Mouse (Mus musculus) embryonic stem cell, embryonic (primary cell): ENCODE data around the gene Cldn9.

Experiments
- CTCF ChIA-PET, 4 experiments: fragments of 300-600 bp in 2 of 4; fragments of 350-600 bp in 2 of 4; sonication (Branson Sonifier 250); formaldehyde crosslinking; loops; one replicate each; lab custom pipeline; 2022; ENCODE audit warnings: inconsistent platforms in 2 of 4; lab: Charles Lee
- POLR2A ChIA-PET, 4 experiments: fragments of 300-600 bp in 2 of 4; fragments of 350-600 bp in 2 of 4; sonication (Branson Sonifier 250); formaldehyde crosslinking; loops; one replicate each; lab custom pipeline; 2022; ENCODE audit warnings: antibody characterized with exemption in 4 of 4, inconsistent platforms in 1 of 4; lab: Charles Lee

Cldn9 gene

GRCm38 (mm10) chr17:23673424-23674073 is 10.3 kb downstream of the Cldn9 start, which contains the start of the genes Hcfc1r1 and Thoc6:
Gene Hcfc1r1 (plus strand): TSS chr17:23673596.
Gene Thoc6 (minus strand): TSS chr17:23673882.
- CTCF ChIA-PET: interaction anchor here in 1 of 4 experiments (1.2 to 3.1 kb wide), 3 partner anchors 9 to 73 kb away, joined by 3 to 12 read pairs (median 5); partner anchors contain the start of gene Bicdl2

DNA sequence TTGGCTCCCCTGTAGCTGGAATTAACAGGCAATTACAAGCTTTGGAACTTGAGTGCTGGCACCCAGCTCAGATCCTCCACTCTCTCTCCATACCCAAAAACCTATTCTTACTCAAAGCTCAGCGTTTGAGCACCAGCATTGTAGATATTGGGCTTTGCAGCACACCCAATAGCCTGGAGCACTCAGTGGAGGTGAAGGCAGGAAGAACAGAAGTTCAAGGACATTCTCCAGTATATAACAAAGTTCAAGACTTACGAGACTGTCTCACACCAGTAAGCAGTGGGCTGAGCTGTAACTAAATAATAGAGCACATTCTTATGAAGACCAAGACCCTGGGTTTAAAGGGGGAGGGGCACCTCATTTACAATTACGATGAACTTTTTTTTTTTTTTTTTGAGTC is 11.1 kb downstream of the Cldn9 start:
- POLR2A ChIA-PET: interaction anchor here in 1 of 4 experiments (0.7 to 1.1 kb wide), 5 partner anchors 12 to 80 kb away, joined by 3 to 4 read pairs (median 3); partner anchors contain the start of gene Pkmyt1
- CTCF ChIA-PET: interaction anchor here in 2 of 4 experiments (0.8 to 1.1 kb wide), 2 partner anchors 43 kb away, joined by 3 to 4 read pairs; no protein-coding TSS in a partner anchor

More at GRCm38 (mm10) chr17:23673424-23674073, 10.3 kb downstream of the Cldn9 start, which contains the start of the genes Hcfc1r1 and Thoc6:
- POLR2A ChIA-PET: interaction anchor here in 2 of 4 experiments (0.6 to 2.5 kb wide), 11 partner anchors 11 to 480 kb away, joined by 3 to 11 read pairs (median 3); partner anchors contain the start of genes Mmp25 (in 1 of the 2), Zfp213 (in 1 of the 2) and Zfp40 (in 1 of the 2)

GRCm38 (mm10) chr17:23671519-23671918 is 12.3 kb downstream of the Cldn9 start:
- ChIA-PET POLR2A (interaction anchor here in 1 of 4 experiments (0.8 kb wide), 1 partner anchor 9 kb away, joined by 8 read pairs; no protein-coding TSS in a partner anchor), CTCF (interaction anchor here in 2 of 4 experiments (1.1 to 1.5 kb wide), 3 partner anchors 34 to 77 kb away, joined by 3 to 6 read pairs (median 3); no protein-coding TSS in a partner anchor)

DNA sequence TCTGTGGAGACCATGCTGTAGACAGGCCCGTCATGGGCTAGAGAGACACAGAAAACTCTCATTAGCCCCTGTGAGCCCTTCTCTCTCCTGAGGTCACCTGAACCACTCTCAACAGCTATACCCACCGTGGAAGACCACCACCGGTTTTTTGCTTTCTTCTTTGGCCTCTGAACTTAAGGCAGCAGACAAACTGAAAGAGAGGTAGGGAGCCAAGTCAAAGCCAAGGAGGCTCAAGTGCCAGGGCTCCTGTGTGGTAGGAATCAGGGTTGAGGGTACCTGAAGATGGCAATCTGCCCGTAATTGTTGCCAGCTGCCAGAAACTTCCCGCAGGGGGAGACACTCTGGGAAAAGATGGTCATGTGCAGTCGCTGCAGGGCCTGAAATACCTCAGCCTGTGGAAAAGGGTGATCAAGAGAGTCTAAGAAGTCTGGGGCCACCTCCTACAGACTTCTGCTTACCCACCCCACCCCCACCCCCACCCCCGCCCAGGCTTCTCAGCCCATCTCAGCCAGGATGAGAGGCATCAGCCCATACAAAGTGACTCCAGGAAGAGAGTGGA is 13.2 kb downstream of the Cldn9 start:
- ChIA-PET CTCF (interaction anchor here (0.5 to 4.6 kb wide), 15 partner anchors 10 to 336 kb away, joined by 3 to 25 read pairs (median 3); partner anchors contain the start of genes Bicdl2 (in 2 of the 4), Elob (in 1 of the 4) and Mmp25 (in 1 of the 4)), POLR2A (interaction anchor here in 3 of 4 experiments (0.6 to 2.0 kb wide), 14 partner anchors 10 to 132 kb away, joined by 3 to 7 read pairs (median 3); partner anchors contain the start of genes Paqr4 (in 1 of the 3), Pkmyt1 (in 1 of the 3) and Zscan10 (in 1 of the 3))

DNA sequence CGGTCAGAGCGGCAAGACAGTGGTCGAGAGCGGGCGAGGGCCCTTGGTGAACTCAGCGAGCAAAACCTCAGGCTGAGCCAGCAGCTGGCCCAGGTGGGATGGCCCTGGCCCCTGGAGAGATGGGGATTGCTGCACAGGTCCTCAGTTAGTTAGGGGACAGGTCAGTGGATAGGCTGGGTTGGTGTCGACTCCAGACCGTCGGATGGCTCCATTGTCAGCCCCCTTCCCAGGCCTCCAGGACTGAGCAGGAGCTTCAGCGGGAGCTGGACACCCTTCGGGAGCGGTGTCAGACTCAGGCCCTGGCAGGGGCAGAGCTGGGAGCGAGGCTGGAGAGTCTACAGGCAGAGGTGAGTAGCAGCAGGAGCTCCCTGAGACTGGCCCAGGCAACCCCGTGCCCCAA is 18.3 kb downstream of the Cldn9 start:
- POLR2A ChIA-PET: interaction anchor here in 3 of 4 experiments (0.5 to 3.1 kb wide), 20 partner anchors 9 to 472 kb away, joined by 3 to 17 read pairs (median 3); partner anchors contain the start of gene Pkmyt1 (in 1 of the 3)
- CTCF ChIA-PET: interaction anchor here (0.7 to 4.5 kb wide), 14 partner anchors 10 to 178 kb away, joined by 3 to 47 read pairs (median 4); partner anchors contain the start of genes Kremen2 (in 1 of the 4), Prss32 (in 1 of the 4) and Prss41 (in 1 of the 4)

GRCm38 (mm10) chr17:23664556-23665021 is 19.2 kb downstream of the Cldn9 start:
- ChIA-PET CTCF (interaction anchor here (0.5 to 4.5 kb wide), 54 partner anchors 10 to 1385 kb away, joined by 3 to 47 read pairs (median 4); partner anchors contain the start of genes Prss32 (in 2 of the 4), Cldn6 (in 1 of the 4), Cldn9 (in 1 of the 4) and Pkmyt1 (in 1 of the 4)), POLR2A (interaction anchor here in 3 of 4 experiments (0.5 to 2.1 kb wide), 22 partner anchors 10 to 822 kb away, joined by 3 to 7 read pairs (median 3); partner anchors contain the start of gene Zfp213 (in 1 of the 3))

- ChIA-PET CTCF (interaction anchor here (0.6 to 3.2 kb wide), 37 partner anchors 8 to 299 kb away, joined by 3 to 17 read pairs (median 4); partner anchors contain the start of genes Prss32 (in 2 of the 4), Kremen2 (in 1 of the 4), Mmp25 (in 1 of the 4) and Prss41 (in 1 of the 4)), POLR2A (interaction anchor here in 2 of 4 experiments (0.8 to 1.5 kb wide), 7 partner anchors 8 to 171 kb away, joined by 3 to 8 read pairs (median 3); partner anchors contain the start of gene Thoc6 (in 1 of the 2))
Measured at GRCm38 (mm10) chr17:23661526-23661925, 22.3 kb downstream of the Cldn9 start.

DNA sequence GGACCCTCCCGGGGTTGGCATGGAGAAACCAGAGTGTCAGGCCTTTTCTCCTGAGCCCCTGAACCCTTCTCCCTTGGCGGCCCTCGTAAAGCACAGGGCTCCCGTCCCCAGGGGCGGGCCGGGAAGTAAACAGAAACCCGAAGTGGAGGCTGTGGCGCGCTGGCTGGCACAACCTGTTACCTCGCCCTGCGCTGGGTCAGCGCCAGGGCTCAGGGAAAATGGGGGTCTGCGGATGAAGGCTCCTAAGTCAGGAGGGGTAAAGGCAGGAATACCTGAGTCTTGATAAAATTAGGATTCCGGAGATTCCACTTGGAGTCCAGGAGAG is 23.0 kb downstream of the Cldn9 start:
- CTCF ChIA-PET: interaction anchor here (0.6 to 3.2 kb wide), 37 partner anchors 9 to 300 kb away, joined by 3 to 17 read pairs (median 5); partner anchors contain the start of genes Prss32 (in 2 of the 4), Hcfc1r1 (in 1 of the 4), Kremen2 (in 1 of the 4) and Mmp25 (in 1 of the 4)
- POLR2A ChIA-PET: interaction anchor here in 2 of 4 experiments (0.9 to 4.6 kb wide), 6 partner anchors 9 to 59 kb away, joined by 3 to 28 read pairs (median 4); partner anchors contain the start of gene Mmp25 (in 1 of the 2)

DNA sequence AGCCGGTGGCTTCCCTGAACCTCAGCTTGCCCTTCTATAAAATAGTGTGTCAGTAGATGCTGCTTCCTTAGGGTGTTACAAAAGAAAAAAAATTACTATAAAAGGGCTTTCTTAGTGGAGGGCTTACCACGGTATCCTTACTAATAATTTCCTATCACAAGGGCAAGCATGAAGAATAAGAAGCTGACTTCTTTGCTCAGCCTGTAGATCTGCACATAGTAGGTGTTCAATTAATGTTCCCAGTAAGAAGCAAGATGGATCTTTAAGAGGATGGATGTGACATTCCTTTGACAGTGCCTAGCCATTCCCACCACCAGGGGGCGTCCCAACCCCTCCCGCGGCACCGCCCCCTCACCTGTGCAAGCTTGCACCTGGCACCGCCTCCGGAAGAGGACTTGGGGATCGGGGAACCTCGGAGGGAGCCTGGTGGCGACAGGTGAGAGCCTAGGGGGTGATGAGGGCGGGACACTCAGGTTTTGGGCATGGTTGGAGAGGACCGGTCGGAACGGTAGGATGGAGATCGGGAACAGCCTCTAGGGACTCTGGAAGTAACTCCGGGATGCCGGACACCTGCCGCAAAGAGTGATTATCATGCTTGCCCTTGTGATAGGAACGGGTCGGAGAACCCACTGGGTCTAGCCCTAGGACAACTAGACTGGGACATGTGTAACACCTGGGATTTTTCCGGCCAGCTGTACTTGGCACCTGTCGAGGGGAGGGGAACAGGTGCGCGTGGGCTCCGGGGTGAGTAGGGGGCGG is 23.5 kb downstream of the Cldn9 start, which contains the start of gene Bicdl2:
TSS of gene Bicdl2 (plus strand) at position 390 of the 759 bp plus-strand sequence.
- CTCF ChIA-PET: interaction anchor here (0.6 to 3.2 kb wide), 28 partner anchors 7 to 183 kb away, joined by 3 to 17 read pairs (median 5); partner anchors contain the start of genes Prss32 (in 2 of the 4), Hcfc1r1 (in 1 of the 4), Kremen2 (in 1 of the 4) and Mmp25 (in 1 of the 4)
- POLR2A ChIA-PET: interaction anchor here in 2 of 4 experiments (1.1 to 4.6 kb wide), 6 partner anchors 8 to 59 kb away, joined by 3 to 28 read pairs (median 4); partner anchors contain the start of gene Mmp25 (in 1 of the 2)

DNA sequence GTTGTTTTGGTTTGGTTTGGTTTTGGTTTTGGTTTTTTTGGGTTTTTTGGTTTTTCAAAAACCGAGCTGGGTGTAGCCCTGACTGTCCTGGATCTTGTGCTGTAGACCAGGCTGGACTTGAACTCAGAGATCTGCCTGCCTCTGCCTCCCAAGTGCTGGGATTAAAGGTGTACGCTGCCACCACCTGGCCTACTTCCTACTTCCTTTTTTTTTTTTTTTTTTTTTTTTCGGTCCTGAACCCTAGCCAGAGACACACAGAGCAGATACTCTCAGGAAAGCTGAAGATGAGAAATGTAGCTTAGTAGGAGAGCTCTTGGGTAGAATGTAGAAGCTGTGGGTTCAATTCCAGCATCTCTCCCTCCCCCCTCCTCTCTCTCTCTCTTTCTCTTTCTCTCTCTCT is 25.4 kb downstream of the Cldn9 start:
- ChIA-PET CTCF (interaction anchor here (0.6 to 2.3 kb wide), 9 partner anchors 9 to 210 kb away, joined by 3 to 9 read pairs (median 4); partner anchors contain the start of genes Hcfc1r1 (in 1 of the 4) and Thoc6 (in 1 of the 4)), POLR2A (interaction anchor here in 3 of 4 experiments (0.6 to 4.6 kb wide), 9 partner anchors 9 to 147 kb away, joined by 3 to 28 read pairs (median 3); partner anchors contain the start of genes Mmp25 (in 1 of the 3) and Zfp13 (in 1 of the 3))

DNA sequence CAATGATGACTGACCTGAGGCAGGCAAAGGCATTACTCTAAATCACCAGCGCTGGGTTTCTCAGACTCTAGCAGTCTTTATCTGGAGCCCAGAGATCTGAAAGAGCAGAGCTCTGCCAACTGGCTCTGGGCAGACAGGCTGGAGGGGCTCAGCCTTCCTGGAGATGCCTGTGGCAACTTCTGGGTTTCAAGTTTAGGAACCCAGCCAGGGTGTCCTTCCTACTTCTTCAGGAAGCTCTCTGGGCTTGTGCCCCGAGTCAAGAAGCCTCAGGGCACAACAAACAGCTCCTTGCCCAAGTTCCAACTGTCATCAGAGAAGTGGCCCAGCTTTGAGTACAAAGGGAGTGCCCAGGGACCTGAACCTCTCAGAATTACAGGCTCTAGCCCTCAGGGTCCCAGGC is 29.4 kb downstream of the Cldn9 start:
- ChIA-PET CTCF (interaction anchor here in 2 of 4 experiments (0.6 to 2.1 kb wide), 10 partner anchors 9 to 189 kb away, joined by 3 to 12 read pairs (median 4); partner anchors contain the start of genes Mmp25 (in 1 of the 2) and Prss32 (in 1 of the 2)), POLR2A (interaction anchor here in 1 of 4 experiments (0.7 kb wide), 1 partner anchor 290 kb away, joined by 4 read pairs; no protein-coding TSS in a partner anchor)

- CTCF ChIA-PET: interaction anchor here in 3 of 4 experiments (0.6 to 2.1 kb wide), 11 partner anchors 9 to 189 kb away, joined by 3 to 12 read pairs (median 4); partner anchors contain the start of genes Mmp25 (in 1 of the 3) and Prss32 (in 1 of the 3)
- POLR2A ChIA-PET: interaction anchor here in 1 of 4 experiments (0.7 kb wide), 2 partner anchors 68 to 290 kb away, joined by 3 to 4 read pairs; no protein-coding TSS in a partner anchor
Measured at GRCm38 (mm10) chr17:23654001-23654400, 29.8 kb downstream of the Cldn9 start.

DNA sequence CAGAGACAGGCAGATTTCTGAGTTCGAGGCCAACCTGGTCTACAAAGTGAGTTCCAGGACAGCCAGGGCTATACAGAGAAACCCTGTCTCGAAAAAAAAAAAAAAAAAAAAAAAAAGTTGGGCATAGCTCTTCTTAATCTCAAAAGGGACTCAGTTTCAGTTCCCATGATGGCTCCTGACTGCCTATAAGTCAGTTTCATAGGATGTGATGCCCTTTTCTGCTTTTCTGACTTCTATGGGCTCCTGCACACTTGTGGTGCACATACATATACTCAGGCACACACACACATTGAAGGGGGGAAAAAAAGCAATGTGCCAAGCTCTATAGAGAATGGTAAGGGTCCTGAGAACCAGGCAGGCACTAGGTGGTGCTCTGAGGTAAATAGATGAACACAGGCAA is 30.5 kb downstream of the Cldn9 start:
- ChIA-PET POLR2A (interaction anchor here in 1 of 4 experiments (0.7 kb wide), 1 partner anchor 67 kb away, joined by 3 read pairs; no protein-coding TSS in a partner anchor), CTCF (interaction anchor here in 3 of 4 experiments (0.6 to 2.1 kb wide), 8 partner anchors 8 to 195 kb away, joined by 3 to 14 read pairs (median 5); partner anchors contain the start of gene Prss32 (in 1 of the 3))

DNA sequence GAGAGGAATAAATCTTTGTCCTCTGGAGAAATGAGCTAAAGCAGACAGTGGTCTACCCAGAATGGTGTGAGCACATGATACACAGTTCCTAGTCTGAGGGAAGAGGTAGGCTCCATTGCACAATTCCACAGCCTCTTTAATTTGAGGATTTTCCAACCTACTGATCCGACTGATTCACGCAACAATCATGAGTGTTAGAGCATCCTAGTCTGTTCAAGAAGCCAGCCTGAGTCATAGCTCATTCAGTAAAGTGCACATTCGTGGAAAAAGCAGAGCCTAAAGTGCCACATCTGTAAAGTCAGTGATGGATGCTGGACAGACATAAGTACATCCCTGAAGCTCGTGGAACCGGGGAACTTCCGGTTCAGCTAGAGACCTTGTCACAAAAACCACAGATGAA is 32.5 kb downstream of the Cldn9 start:
- POLR2A ChIA-PET: interaction anchor here in 1 of 4 experiments (1.1 to 1.7 kb wide), 4 partner anchors 10 to 47 kb away, joined by 3 to 5 read pairs (median 3); no protein-coding TSS in a partner anchor
- CTCF ChIA-PET: interaction anchor here in 3 of 4 experiments (0.7 to 2.1 kb wide), 8 partner anchors 9 to 71 kb away, joined by 3 to 12 read pairs (median 4); partner anchors contain the start of genes Bicdl2 (in 2 of the 3) and 1520401A03Rik (in 1 of the 3)

DNA sequence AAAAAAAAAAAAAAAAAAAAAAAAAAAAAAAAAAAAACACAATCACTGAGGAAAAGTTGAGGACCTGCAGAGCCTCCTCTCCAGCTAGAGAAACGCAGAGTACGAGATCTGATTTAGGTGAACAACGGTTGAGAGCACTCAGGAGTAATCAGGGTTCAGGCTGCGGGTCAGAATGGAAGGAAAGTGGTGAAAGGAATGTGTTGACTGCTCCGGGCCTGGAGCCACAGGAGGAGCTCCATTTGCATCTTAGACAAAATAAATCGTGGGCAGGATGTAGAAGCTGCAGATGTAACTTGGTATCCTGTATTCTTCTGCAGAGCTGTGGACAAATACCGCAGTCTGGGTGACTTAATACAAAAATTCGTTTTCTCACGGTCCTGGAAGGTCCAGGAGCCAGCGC is 37.9 kb downstream of the Cldn9 start:
- ChIA-PET POLR2A (interaction anchor here in 3 of 4 experiments (0.6 to 7.2 kb wide), 25 partner anchors 9 to 496 kb away, joined by 3 to 28 read pairs (median 3); partner anchors contain the start of genes Bicdl2 (in 1 of the 3), Zfp13 (in 1 of the 3), Zfp213 (in 1 of the 3) and Zscan10 (in 1 of the 3)), CTCF (interaction anchor here (0.5 to 7.0 kb wide), 16 partner anchors 8 to 412 kb away, joined by 3 to 33 read pairs (median 5); partner anchors contain the start of gene Bicdl2 (in 1 of the 4))
